Mouse (Mus musculus) midbrain, embryonic 16.5 days (tissue): ENCODE data around the gene Fbxl2. TPM values are rescaled to one million over a fixed set of nuclear protein-coding genes. Genes with fewer than 3 reads are reported as not detected.

Experiments used
- ATAC-seq: fragments of 200-750 bp; cut with Nextera tagmentation; 2 replicates; pipeline ENCODE4 v1.8.0; 2017; ENCODE audit warnings: moderate TSS enrichment
- H3K27ac ChIP-seq: fragments of 300-500 bp; sonication (generic); 2 replicates; pipeline ENCODE4 v1.5.1; 2014; ENCODE audit warnings: mild to moderate bottlenecking, low read length, mixed read lengths
- H3K27me3 ChIP-seq: fragments of 300-500 bp; sonication (generic); 2 replicates; pipeline ENCODE4 v1.6.1; 2014; ENCODE audit warnings: low read depth, low read length, mixed read lengths; ENCODE audit not compliant: control insufficient read depth, insufficient read depth
- H3K36me3 ChIP-seq: fragments of 300-500 bp; sonication (generic); 2 replicates; pipeline ENCODE4 v1.6.1; 2014; ENCODE audit warnings: mild to moderate bottlenecking, low read length, moderate library complexity, mixed read lengths; ENCODE audit not compliant: control insufficient read depth, insufficient read depth
- H3K4me1 ChIP-seq: fragments of 300-500 bp; sonication (generic); 2 replicates; pipeline ENCODE4 v1.6.1; 2014; ENCODE audit warnings: mild to moderate bottlenecking, low read length, mixed read lengths; ENCODE audit not compliant: control insufficient read depth, insufficient read depth
- H3K4me2 ChIP-seq: fragments of 300-500 bp; sonication (generic); 2 replicates; pipeline ENCODE4 v1.6.1; 2014; ENCODE audit warnings: mild to moderate bottlenecking, low read length, mixed read lengths
- H3K4me3 ChIP-seq: fragments of 300-500 bp; sonication (generic); 2 replicates; pipeline ENCODE4 v1.5.1; 2014; ENCODE audit warnings: low read depth, mild to moderate bottlenecking, low read length, moderate library complexity, mixed read lengths
- H3K9ac ChIP-seq: fragments of 300-500 bp; sonication (generic); 2 replicates; pipeline ENCODE4 v1.6.1; 2014; ENCODE audit warnings: low read depth, low read length, mixed read lengths
- H3K9me3 ChIP-seq: fragments of 300-500 bp; sonication (generic); replicated peaks from 2 replicates; pipeline ENCODE4 v1.6.1; 2014; ENCODE audit warnings: mild to moderate bottlenecking, low read length, mixed read lengths; ENCODE audit not compliant: control insufficient read depth, poor library complexity, severe bottlenecking
- WGBS: fragments of 180-500 bp; shearing (Covaris S2); extraction: QIAGEN DNeasy Blood & Tissue Kit; methylation state at CpG from one replicate; pipeline ENCODE4 v1.1.7; 2014; 5-methylcytosine and 5-hydroxymethylcytosine counted together
- polyA plus RNA-seq: library from polyadenylated mRNA; unstranded; fragments of >200 nt; fragmentation: Nextera tagmentation; extraction: Ambion mirVana; gene quantifications from 2 replicates; pipeline ENCODE4 v1.2.1, GENCODE M21; 2015

Fbxl2 gene
- polyA plus RNA-seq, 1 experiment from 2014 or later = 35.3 TPM

GRCm38 (mm10) chr9:114009526-114009925, 36.5 kb downstream of the Fbxl2 start:
- no peak overlapping the region for H3K27ac ChIP-seq

GRCm38 (mm10) chr9:114007850-114008350, 38.1 kb downstream of the Fbxl2 start:
- H3K9ac ChIP-seq = no peak overlapping the region
- no peaks in the 10 kb centered on the region for H3K4me1 ChIP-seq
- H3K27ac ChIP-seq = no peak overlapping the region
- H3K27me3 ChIP-seq = no peaks in the 10 kb centered on the region
- 94% methylated on average over 9 of the region's 9 CpGs for WGBS
- no peak overlapping the region for H3K4me2 ChIP-seq
- no peaks in the 10 kb centered on the region for H3K36me3 ChIP-seq
- ATAC-seq = no peak
- no peaks in the 10 kb centered on the region for H3K9me3 ChIP-seq
- no peak overlapping the region for H3K4me3 ChIP-seq

More at GRCm38 (mm10) chr9:114009526-114009925, 36.5 kb downstream of the Fbxl2 start:
- no peaks in the 10 kb centered on the region for H3K9me3 ChIP-seq
- no peak overlapping the region for H3K4me3 ChIP-seq
- no peak overlapping the region for H3K9ac ChIP-seq
- WGBS = 38% methylated on average over 5 of the region's 5 CpGs
- no peak for ATAC-seq
- H3K27me3 ChIP-seq = no peaks in the 10 kb centered on the region
- no peaks in the 10 kb centered on the region for H3K36me3 ChIP-seq
- no peaks in the 10 kb centered on the region for H3K4me1 ChIP-seq
- no peak overlapping the region for H3K4me2 ChIP-seq

DNA sequence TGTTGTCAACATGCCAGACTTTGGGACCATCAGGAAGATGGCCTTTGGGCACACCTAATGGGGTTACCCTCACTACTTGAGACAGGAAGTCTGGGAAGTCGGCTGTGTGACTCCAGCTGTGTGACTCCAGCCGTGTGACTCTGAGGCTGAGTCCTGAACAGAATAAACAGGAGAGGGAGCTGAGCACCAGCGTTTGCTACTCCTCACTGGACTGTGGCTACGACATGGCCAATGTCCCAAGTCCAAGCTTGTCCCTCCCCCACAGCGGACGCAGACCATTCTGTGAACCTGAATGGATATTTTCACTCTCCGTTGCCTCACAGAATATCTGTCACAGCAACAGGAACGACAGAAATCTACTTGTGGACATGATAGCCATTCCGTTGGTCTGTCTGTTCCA, 39.2 kb downstream of the Fbxl2 start:
- Histone ChIP-seq H3K36me3 (no peaks in the 10 kb centered on the region), H3K9me3 (no peaks in the 10 kb centered on the region), H3K27me3 (no peaks in the 10 kb centered on the region), H3K9ac (no peak overlapping the region), H3K4me2 (no peak overlapping the region), H3K27ac (no peak overlapping the region), H3K4me3 (no peak overlapping the region), H3K4me1 (no peaks in the 10 kb centered on the region)
- 79% methylated on average over 9 of the region's 9 CpGs for WGBS
- no peak for ATAC-seq

GRCm38 (mm10) chr9:113998311-113998710, 47.7 kb downstream of the Fbxl2 start:
- WGBS = 60% methylated on average over 2 of the region's 2 CpGs
- peaks cover 16% of the 10 kb centered on the region for H3K36me3 ChIP-seq
- no peak overlapping the region for H3K27ac ChIP-seq
- H3K4me3 ChIP-seq = no peak overlapping the region
- H3K27me3 ChIP-seq = no peaks in the 10 kb centered on the region
- no peaks in the 10 kb centered on the region for H3K9me3 ChIP-seq
- no peak overlapping the region for H3K9ac ChIP-seq
- H3K4me2 ChIP-seq = no peak overlapping the region
- no peak for ATAC-seq
- H3K4me1 ChIP-seq = no peaks in the 10 kb centered on the region

DNA sequence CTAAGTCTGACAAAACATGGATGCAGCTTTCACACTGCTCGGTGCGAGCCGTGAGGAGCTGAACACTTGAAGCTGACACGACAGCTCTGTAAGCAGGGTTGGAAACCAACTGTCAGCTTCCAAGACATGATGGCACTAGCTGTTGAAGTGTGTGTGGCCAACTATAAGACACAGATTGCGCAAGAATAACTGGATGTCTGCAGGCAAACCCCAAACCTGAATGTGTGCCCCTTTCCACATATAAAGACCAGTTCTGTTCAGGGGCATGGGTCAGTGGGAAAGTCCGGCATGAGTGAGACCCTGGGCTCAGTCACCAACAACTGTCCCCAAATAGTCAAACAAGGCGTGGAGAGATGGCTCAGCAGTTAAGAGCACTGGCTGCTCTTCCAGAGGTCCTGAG, 53.2 kb downstream of the Fbxl2 start:
- WGBS = 91% methylated on average over 7 of the region's 7 CpGs
- Histone ChIP-seq H3K4me2 (no peak overlapping the region), H3K9ac (no peak overlapping the region), H3K4me3 (no peak overlapping the region), H3K27me3 (no peaks in the 10 kb centered on the region), H3K27ac (no peak overlapping the region), H3K4me1 (no peaks in the 10 kb centered on the region), H3K9me3 (no peaks in the 10 kb centered on the region), H3K36me3 (no peaks in the 10 kb centered on the region)
- ATAC-seq = no peak

- Histone ChIP-seq H3K27ac (no peak overlapping the region), H3K4me3 (no peak overlapping the region)
- WGBS = 31% methylated on average over 18 of the region's 18 CpGs
These were observed 55.3 kb downstream of the Fbxl2 start for GRCm38 (mm10) chr9:113990547-113991248.

GRCm38 (mm10) chr9:113984946-113985620, 60.9 kb downstream of the Fbxl2 start:
- H3K9me3 ChIP-seq = no peaks in the 10 kb centered on the region
- H3K9ac ChIP-seq = no peak overlapping the region
- H3K27me3 ChIP-seq = no peaks in the 10 kb centered on the region
- H3K4me3 ChIP-seq = no peak overlapping the region
- WGBS = 84% methylated on average over 13 of the region's 13 CpGs
- H3K4me1 ChIP-seq = peaks cover 4% of the 10 kb centered on the region; the same call in 1 of the 2 replicates
- H3K4me2 ChIP-seq = no peak overlapping the region
- no peak for ATAC-seq
- no peaks in the 10 kb centered on the region for H3K36me3 ChIP-seq
- H3K27ac ChIP-seq = no peak overlapping the region

More at GRCm38 (mm10) chr9:113990547-113991248, 55.3 kb downstream of the Fbxl2 start:
- H3K4me1 ChIP-seq = no peaks in the 10 kb centered on the region
- H3K4me2 ChIP-seq = peak overlapping the region; percentile 5; the same call in 1 of the 2 replicates
- no peaks in the 10 kb centered on the region for H3K27me3 ChIP-seq
- no peaks in the 10 kb centered on the region for H3K9me3 ChIP-seq
- H3K9ac ChIP-seq = no peak overlapping the region
- peak; percentile 68; the same call in 1 of the 2 replicates for ATAC-seq
- H3K36me3 ChIP-seq = no peaks in the 10 kb centered on the region

DNA sequence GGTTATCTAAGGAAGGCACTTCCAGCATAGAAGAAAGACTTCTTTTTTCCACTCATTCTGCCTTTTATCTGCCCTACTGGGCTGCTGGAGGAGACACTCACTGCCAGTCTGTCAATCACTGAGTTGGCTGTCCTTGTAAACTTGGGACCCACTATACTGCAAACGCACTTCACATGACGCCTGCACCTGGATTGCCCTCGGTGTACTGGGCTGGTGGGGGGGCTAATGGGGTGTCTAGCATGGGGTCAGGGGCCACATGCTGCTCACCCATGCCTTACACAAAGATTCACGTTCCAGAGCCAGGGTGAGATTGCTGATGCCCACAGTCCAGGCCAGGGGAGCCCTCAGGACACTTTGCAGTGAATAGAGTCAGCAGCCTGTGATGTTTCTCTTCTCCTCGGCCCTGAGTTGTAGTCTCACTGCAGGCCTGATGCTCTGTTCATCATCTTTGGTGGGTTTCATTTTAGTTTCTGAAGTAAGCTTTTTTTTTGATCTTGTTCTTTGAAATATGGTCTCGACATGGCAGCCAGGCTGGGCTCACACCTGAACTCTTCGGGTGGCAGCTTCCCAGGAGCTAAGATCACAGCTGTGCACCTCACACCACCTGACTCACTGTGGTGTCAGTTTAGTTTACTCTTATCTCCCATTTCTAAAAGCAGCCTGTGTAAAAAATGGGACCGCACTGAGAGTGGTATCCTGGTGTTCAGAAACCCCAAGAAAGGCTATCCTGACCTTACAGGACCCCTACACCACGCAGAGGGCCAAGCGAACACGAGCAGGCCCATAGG, 62.9 kb downstream of the Fbxl2 start:
- no peaks in the 10 kb centered on the region for H3K9me3 ChIP-seq
- WGBS = 87% methylated on average over 11 of the region's 11 CpGs
- H3K4me2 ChIP-seq = no peak overlapping the region
- H3K4me1 ChIP-seq = peaks cover 4% of the 10 kb centered on the region; the same call in 1 of the 2 replicates
- H3K4me3 ChIP-seq = no peak overlapping the region
- no peaks in the 10 kb centered on the region for H3K27me3 ChIP-seq
- ATAC-seq = no peak
- H3K27ac ChIP-seq = no peak overlapping the region
- no peak overlapping the region for H3K9ac ChIP-seq
- H3K36me3 ChIP-seq = no peaks in the 10 kb centered on the region; the same call in 1 of the 2 replicates
